Mouse (Mus musculus): Measurements from ENCODE around the gene Lamc1. TPM values are rescaled to one million over a fixed set of nuclear protein-coding genes. Genes with fewer than 3 reads are reported as not detected.

Gene Lamc1
- polyA plus RNA-seq, 1 experiment from 2014 or later = 26.9 TPM

GRCm38 (mm10) chr1:153292202-153292601, 40.4 kb downstream of the Lamc1 start:
- Histone ChIP-seq H3K4me1 (peaks cover 17% of the 10 kb centered on the region), H3K36me3 (no peaks in the 10 kb centered on the region), H3K4me3 (no peak overlapping the region), H3K4me2 (replicated peaks) (no peak overlapping the region), H3K9ac (replicated peaks) (no peak overlapping the region), H3K27me3 (no peaks in the 10 kb centered on the region), H3K27ac (replicated peaks) (no peak overlapping the region), H3K9me3 (no peaks in the 10 kb centered on the region)
- ATAC-seq (ENCODE audit: low FRiP score, low read depth) = no peak
- WGBS = 54% methylated on average over 6 of the region's 6 CpGs

GRCm38 (mm10) chr1:153291416-153291815, 41.2 kb downstream of the Lamc1 start:
- Histone ChIP-seq H3K4me1 (peaks cover 17% of the 10 kb centered on the region), H3K27ac (replicated peaks) (no peak overlapping the region), H3K9me3 (no peaks in the 10 kb centered on the region), H3K36me3 (no peaks in the 10 kb centered on the region), H3K4me2 (replicated peaks) (no peak overlapping the region), H3K27me3 (no peaks in the 10 kb centered on the region), H3K9ac (replicated peaks) (no peak overlapping the region), H3K4me3 (no peak overlapping the region)
- WGBS = 86% methylated on average over 4 of the region's 4 CpGs
- ATAC-seq (ENCODE audit: low FRiP score, low read depth) = no peak

- Histone ChIP-seq H3K4me2 (replicated peaks) (no peak overlapping the region), H3K27ac (replicated peaks) (no peak overlapping the region)
- WGBS = 93% methylated on average over 4 of the region's 4 CpGs
Observed at GRCm38 (mm10) chr1:153288010-153288409, 44.6 kb downstream of the Lamc1 start.

GRCm38 (mm10) chr1:153287443-153287842, 45.1 kb downstream of the Lamc1 start:
- peaks cover 6% of the 10 kb centered on the region for H3K4me1 ChIP-seq
- H3K36me3 ChIP-seq = no peaks in the 10 kb centered on the region
- WGBS = 85% methylated on average over 5 of the region's 5 CpGs
- no peak for ATAC-seq (ENCODE audit: low FRiP score, low read depth)
- H3K4me2 ChIP-seq (replicated peaks) = no peak overlapping the region
- no peak overlapping the region for H3K27ac ChIP-seq (replicated peaks)
- no peak overlapping the region for H3K4me3 ChIP-seq
- no peaks in the 10 kb centered on the region for H3K27me3 ChIP-seq
- H3K9ac ChIP-seq (replicated peaks) = no peak overlapping the region
- no peaks in the 10 kb centered on the region for H3K9me3 ChIP-seq

More at GRCm38 (mm10) chr1:153288010-153288409, 44.6 kb downstream of the Lamc1 start:
- Histone ChIP-seq H3K9me3 (no peaks in the 10 kb centered on the region), H3K27me3 (no peaks in the 10 kb centered on the region), H3K4me3 (no peak overlapping the region), H3K9ac (replicated peaks) (no peak overlapping the region), H3K36me3 (no peaks in the 10 kb centered on the region), H3K4me1 (peaks cover 12% of the 10 kb centered on the region)
- ATAC-seq (ENCODE audit: low FRiP score, low read depth) = no peak

GRCm38 (mm10) chr1:153286216-153286615, 46.4 kb downstream of the Lamc1 start:
- H3K9me3 ChIP-seq = no peaks in the 10 kb centered on the region
- WGBS = 92% methylated on average over 9 of the region's 9 CpGs
- ATAC-seq (ENCODE audit: low FRiP score, low read depth) = no peak

GRCm38 (mm10) chr1:153285188-153285587, 47.4 kb downstream of the Lamc1 start:
- H3K9me3 ChIP-seq = no peaks in the 10 kb centered on the region
- H3K4me3 ChIP-seq = no peak overlapping the region
- WGBS = 85% methylated on average over 8 of the region's 8 CpGs
- H3K27me3 ChIP-seq = no peaks in the 10 kb centered on the region
- H3K4me1 ChIP-seq = peaks cover 8% of the 10 kb centered on the region; the same call in 1 of the 2 replicates
- H3K4me2 ChIP-seq (replicated peaks) = no peak overlapping the region
- no peak overlapping the region for H3K9ac ChIP-seq (replicated peaks)
- no peak overlapping the region for H3K27ac ChIP-seq (replicated peaks)
- no peaks in the 10 kb centered on the region for H3K36me3 ChIP-seq
- no peak for ATAC-seq (ENCODE audit: low FRiP score, low read depth)

More at GRCm38 (mm10) chr1:153286216-153286615, 46.4 kb downstream of the Lamc1 start:
- H3K36me3 ChIP-seq = no peaks in the 10 kb centered on the region
- H3K9ac ChIP-seq (replicated peaks) = no peak overlapping the region
- no peaks in the 10 kb centered on the region for H3K27me3 ChIP-seq
- H3K4me1 ChIP-seq = peaks cover 8% of the 10 kb centered on the region; the same call in 1 of the 2 replicates
- H3K4me3 ChIP-seq = no peak overlapping the region
- H3K4me2 ChIP-seq (replicated peaks) = no peak overlapping the region
- H3K27ac ChIP-seq (replicated peaks) = no peak overlapping the region

- no peak overlapping the region for H3K4me3 ChIP-seq
- H3K27ac ChIP-seq (replicated peaks) = no peak overlapping the region
- H3K27me3 ChIP-seq = no peaks in the 10 kb centered on the region
- H3K4me1 ChIP-seq = peaks cover 15% of the 10 kb centered on the region
- 91% methylated on average over 5 of the region's 5 CpGs for WGBS
- no peak overlapping the region for H3K4me2 ChIP-seq (replicated peaks)
- no peak for ATAC-seq (ENCODE audit: low FRiP score, low read depth)
- H3K9me3 ChIP-seq = no peaks in the 10 kb centered on the region
- H3K36me3 ChIP-seq = no peaks in the 10 kb centered on the region
- H3K9ac ChIP-seq (replicated peaks) = no peak overlapping the region
Observed at GRCm38 (mm10) chr1:153282342-153282975, 50.1 kb downstream of the Lamc1 start.

GRCm38 (mm10) chr1:153281483-153281882, 51.1 kb downstream of the Lamc1 start:
- Histone ChIP-seq H3K4me2 (replicated peaks) (no peak overlapping the region), H3K27ac (replicated peaks) (no peak overlapping the region), H3K4me3 (no peak overlapping the region), H3K4me1 (peaks cover 15% of the 10 kb centered on the region), H3K9me3 (no peaks in the 10 kb centered on the region), H3K9ac (replicated peaks) (no peak overlapping the region), H3K27me3 (no peaks in the 10 kb centered on the region), H3K36me3 (no peaks in the 10 kb centered on the region)
- ATAC-seq (ENCODE audit: low FRiP score, low read depth) = no peak
- WGBS = 23% methylated on average over 4 of the region's 4 CpGs

GRCm38 (mm10) chr1:153280411-153280810, 52.2 kb downstream of the Lamc1 start:
- Histone ChIP-seq H3K36me3 (no peaks in the 10 kb centered on the region), H3K4me2 (replicated peaks) (no peak overlapping the region), H3K4me1 (peaks cover 15% of the 10 kb centered on the region), H3K4me3 (no peak overlapping the region), H3K27ac (replicated peaks) (no peak overlapping the region), H3K9ac (replicated peaks) (no peak overlapping the region), H3K9me3 (no peaks in the 10 kb centered on the region), H3K27me3 (no peaks in the 10 kb centered on the region)
- no peak for ATAC-seq (ENCODE audit: low FRiP score, low read depth)
- WGBS = 80% methylated on average over 5 of the region's 5 CpGs

- Histone ChIP-seq H3K4me3 (no peak overlapping the region), H3K9ac (replicated peaks) (no peak overlapping the region), H3K4me1 (peaks cover 23% of the 10 kb centered on the region), H3K9me3 (no peaks in the 10 kb centered on the region), H3K36me3 (no peaks in the 10 kb centered on the region), H3K27ac (replicated peaks) (no peak overlapping the region; the same call in 1 of the 2 replicates), H3K4me2 (replicated peaks) (no peak overlapping the region), H3K27me3 (no peaks in the 10 kb centered on the region)
- WGBS = 25% methylated on average over 8 of the region's 9 CpGs
- peak; percentile 73 for ATAC-seq (ENCODE audit: low FRiP score, low read depth)
Observed at GRCm38 (mm10) chr1:153278028-153278613, 54.5 kb downstream of the Lamc1 start.

GRCm38 (mm10) chr1:153275466-153275865, 57.1 kb downstream of the Lamc1 start:
- no peaks in the 10 kb centered on the region for H3K36me3 ChIP-seq
- H3K4me1 ChIP-seq = peaks cover 19% of the 10 kb centered on the region
- WGBS = 89% methylated on average over 5 of the region's 5 CpGs
- no peaks in the 10 kb centered on the region for H3K9me3 ChIP-seq
- no peak overlapping the region for H3K4me3 ChIP-seq
- no peak overlapping the region for H3K9ac ChIP-seq (replicated peaks)
- no peak for ATAC-seq (ENCODE audit: low FRiP score, low read depth)
- no peaks in the 10 kb centered on the region for H3K27me3 ChIP-seq
- no peak overlapping the region for H3K27ac ChIP-seq (replicated peaks)
- no peak overlapping the region for H3K4me2 ChIP-seq (replicated peaks)

GRCm38 (mm10) chr1:153274611-153275010, 58.0 kb downstream of the Lamc1 start:
- WGBS = 69% methylated on average over 6 of the region's 6 CpGs
- no peak overlapping the region for H3K9ac ChIP-seq (replicated peaks)
- peaks cover 19% of the 10 kb centered on the region for H3K4me1 ChIP-seq
- H3K4me3 ChIP-seq = no peak overlapping the region
- H3K27me3 ChIP-seq = no peaks in the 10 kb centered on the region
- no peak overlapping the region for H3K27ac ChIP-seq (replicated peaks)
- ATAC-seq (ENCODE audit: low FRiP score, low read depth) = no peak
- no peak overlapping the region for H3K4me2 ChIP-seq (replicated peaks)
- H3K9me3 ChIP-seq = no peaks in the 10 kb centered on the region
- no peaks in the 10 kb centered on the region for H3K36me3 ChIP-seq

Data from midbrain, embryonic 12.5 days (tissue).